Mouse (Mus musculus) MN1 (cell line): ENCODE measurements around the gene Pnpla7.
A peak's percentile ranks its signal among the peaks of the same experiment; 100 is the strongest.
"Not testable (repeated sequence)": the region's sequence is repeated elsewhere in the genome, so short reads cannot be mapped to it uniquely, and the experiment has no call there.

Experiments used
- DNase-seq: peaks from one replicate; pipeline ENCODE4 v3.0.0-alpha.2; 2016; ENCODE audit warnings: low spot score

The Pnpla7 gene

DNA sequence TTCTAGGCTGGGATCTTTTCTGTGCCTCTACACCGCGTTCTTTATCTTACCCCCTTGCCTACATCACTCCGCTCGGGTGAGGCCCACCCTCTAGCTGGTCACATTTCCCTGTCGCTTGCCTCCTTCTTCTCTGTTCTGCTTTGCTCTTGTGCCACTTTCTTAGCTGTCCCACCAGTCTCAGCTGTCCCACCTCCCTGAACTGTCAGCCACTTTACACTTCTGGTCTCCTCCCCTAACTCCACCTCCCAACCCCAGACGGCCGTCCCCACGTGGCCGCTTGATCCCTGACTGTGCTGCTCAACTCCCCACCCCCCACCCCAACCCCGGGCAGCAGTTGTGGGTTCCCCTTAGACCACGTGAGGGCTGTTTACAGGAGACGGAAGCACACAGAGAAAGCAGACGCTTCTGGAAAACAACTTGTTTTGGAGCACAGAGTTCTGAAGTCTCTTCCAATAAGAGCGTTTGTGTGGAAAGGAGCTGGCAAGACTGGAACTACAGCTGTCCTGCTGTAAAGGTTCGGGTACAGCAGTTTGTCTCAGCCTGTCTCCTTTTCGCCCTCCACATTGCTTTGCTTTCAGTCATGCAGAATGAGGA is at the start of gene Pnpla7:
TSS of gene Pnpla7 (plus strand) at position 330 of the 594 bp plus-strand sequence.
- DNase-seq = peak; percentile 67

DNA sequence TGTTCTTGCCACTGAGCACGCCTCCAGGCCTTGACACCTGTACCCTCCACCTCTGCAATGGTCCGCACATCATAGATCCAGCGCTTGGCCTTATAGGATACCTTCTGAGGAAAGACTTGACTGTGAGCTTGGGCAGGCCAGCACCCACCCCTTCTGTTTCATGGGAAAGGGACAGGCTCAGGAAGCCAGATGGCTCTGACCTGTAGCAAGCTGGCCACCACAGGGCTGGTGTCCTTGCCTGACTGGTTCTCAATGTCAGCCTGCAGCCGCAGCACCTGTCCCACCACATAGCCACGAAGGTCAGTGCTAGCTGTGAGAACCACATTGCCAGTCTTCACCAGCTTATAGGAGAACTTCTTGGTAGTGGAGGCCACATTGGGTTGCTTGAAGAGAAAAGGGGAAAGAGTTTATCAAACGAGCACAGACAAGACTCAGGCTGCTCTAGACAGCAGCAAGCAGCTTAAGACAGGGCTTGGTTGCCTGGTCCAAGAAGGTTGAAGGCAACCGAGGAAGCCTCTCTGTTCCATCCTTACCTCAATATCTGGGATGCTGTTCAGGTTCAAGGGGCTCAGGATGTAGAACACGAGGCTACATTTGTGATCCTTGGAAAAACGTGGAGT is 49.4 kb upstream of the Pnpla7 start:
- DNase-seq = no peak

DNA sequence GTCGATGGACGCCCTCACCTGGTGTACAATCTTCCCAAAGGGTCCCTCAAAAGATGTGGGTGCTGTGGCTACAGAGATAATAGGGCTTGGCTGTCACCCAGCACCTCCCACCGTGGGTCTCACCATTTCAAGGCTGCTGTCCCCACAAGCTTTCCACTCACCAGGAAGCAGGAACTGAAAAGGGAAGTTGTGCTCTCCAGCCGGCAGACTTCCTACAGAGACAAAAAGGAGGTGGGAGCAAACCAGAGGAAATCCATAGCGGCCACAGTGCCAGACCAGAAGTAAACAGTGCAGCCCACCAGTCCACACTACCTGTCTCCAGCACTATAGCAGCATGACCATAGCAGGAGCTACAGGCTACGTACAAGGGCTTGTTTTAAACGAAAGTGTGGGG is 48.9 kb upstream of the Pnpla7 start:
- DNase-seq = no peak

DNA sequence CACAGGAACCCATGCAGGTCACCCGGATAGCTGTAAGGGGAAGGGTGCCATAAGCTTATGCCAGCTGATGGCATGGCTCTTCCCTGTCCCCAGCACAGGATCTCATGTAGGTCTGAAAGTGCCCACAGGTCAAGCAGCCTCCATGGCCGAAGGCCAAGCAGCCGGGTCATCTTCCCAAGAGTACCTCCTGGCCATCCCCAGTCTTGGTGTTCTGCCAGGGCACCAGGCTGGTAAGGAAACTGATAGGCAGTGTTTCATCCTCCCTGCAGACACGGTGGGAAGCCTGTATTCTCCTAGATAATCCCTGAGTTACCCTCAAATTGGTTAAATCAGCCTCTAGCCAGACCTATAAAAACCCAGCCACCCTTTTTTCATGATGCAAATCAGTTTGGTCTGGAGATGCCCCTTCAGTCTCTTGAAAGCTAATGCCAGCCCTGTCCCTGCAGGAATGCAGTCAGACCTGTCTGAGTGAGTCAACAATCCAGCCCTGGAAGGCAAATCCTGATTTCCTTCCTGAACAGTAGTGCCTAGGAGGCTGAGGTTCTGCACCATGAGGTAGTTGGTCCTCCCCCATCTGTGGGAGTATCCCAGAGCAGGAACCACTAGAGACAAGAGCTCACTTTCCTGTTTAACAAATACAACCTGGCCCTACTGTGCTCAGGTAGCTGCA is 47.9 kb upstream of the Pnpla7 start:
- DNase-seq = peak; percentile 63

DNA sequence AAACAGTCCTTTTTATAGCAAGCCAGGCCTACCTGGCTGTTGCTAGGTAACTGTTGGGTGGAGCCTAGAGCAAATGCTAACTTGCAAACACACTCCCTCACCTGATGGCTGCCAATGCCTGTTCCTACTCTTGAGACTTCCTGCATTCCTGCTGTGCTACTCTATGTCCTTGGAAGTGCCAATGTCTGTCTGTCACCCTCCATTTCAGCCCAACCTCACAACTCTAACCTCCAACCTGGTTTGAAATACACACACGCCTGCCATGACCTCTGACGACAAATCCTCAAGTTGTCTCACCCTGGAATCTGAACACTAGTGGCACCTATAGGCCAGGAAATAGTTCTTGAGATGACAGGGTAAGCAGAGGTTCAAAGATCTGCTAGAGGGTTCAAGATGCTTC is 46.7 kb upstream of the Pnpla7 start:
- DNase-seq = no peak

DNA sequence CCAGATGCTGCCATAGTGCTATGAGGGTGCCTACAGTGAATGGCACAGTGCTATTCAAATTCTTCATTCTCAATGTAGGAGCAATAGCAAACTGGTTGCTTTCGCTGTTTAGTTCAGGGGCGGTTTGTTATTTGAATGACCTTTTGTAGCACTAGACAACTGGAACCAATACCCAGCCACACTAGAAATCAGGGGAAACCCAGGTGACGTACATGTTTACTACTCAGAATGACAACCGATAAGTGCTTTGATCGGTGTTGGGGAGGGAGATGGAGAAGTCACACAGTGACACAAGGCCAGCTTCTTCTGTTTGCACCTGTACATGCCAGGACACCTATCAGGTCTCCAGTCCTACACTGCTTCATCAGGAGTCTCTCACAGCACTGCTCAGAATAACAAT is 46.2 kb upstream of the Pnpla7 start:
- DNase-seq = no peak

DNA sequence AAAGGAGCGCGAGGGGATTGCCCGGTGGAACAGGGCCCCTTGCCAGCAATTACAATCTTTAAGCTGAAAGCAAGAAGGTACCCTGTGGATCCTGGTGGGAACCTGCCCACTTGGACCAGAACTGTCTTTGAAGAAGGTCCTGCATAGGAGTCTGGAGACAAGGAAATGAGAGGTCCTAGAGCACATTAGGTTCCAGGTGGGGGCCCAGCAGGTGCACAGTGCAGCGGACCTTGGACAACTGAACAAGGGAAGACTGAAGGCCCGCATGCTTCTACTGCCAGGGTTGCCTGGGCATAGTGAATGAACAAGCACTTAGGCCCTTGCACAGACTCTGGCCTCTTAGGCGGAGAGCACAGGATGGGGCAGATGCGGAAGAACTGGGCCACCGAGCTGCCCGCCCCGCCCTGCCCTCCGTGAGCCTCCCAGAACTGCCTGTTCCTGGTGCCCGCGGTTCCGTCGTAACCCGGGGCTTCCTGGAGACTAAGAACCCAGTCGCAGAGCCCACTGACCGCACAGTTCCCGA is 41.3 kb upstream of the Pnpla7 start:
- DNase-seq = peak; percentile 32

DNA sequence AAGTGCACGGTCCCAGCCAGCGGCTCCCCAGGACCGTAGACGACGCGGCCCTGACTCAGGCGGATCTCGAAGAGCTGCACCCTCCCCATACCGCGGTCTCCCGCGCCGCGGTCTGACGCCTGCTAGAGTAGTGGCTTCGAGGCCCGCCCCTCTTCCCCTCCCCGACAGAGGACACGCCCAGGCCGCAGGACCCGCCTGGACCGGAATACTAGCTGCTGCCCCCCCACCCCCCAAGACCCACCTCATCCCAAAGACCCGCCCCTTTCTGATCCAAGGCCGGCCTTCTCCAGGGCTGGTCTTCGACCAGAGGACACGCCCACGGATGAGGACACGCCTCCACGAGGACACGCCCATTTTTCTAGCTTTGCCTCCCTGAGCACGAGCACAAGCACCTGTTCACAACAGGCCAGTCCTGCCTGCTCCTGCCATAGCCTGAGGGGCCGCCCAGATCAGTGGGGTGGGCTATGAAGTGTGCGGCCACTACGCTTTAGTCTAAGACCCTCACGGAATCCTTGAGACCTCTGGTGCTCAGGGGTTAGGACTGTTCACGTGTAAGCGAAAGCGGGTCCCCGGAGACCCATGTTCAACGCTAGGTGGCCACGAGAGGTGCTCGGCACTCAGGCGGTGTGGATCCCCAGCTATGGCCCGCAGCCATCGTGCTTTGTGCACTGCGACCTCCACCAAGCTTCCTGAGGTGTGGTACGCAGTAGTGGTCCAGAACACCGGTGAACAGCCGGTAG is 40.6 kb upstream of the Pnpla7 start, which contains the start of gene Arrdc1:
TSS of gene Arrdc1 (minus strand) at position 196 of the 740 bp plus-strand sequence.
- peak; percentile 73 for DNase-seq

DNA sequence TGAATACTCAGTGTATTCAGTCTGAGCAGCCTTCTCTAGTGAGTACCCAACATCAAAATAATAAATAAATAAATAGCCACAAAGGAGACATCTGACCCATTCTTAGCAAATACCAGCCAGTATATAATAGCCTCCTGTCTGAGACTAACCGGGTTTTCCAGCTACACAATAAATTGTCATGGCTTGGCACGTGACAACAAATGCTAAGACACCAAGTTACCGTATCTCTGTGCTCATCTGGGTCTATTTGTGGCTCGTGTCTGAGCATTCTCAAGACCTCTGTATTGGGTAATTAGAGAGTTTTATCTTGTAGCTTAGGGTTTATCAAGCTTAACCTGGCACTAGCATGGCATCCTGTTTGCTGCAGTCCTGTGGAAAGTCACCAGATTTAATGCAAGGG is 33.7 kb upstream of the Pnpla7 start:
- DNase-seq = no peak

DNA sequence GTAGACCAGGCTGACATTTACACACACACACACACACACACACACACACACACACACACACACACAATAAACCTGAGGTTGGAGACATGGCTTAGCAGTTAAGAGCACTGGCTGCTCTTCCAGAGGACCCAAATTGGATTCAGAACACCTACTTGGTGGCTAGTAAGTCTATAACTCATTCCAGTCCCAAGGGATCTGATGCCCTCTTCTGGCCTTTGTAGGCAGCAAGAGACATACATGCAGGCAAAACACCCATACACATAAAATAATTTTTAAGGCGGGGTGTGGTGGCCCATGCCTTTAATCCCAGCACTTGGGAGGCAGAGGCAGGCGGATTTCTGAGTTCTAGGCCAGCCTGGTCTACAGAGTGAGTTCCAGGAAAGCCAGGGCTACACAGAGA is 31.5 kb upstream of the Pnpla7 start:
- DNase-seq = peak; percentile 53

DNA sequence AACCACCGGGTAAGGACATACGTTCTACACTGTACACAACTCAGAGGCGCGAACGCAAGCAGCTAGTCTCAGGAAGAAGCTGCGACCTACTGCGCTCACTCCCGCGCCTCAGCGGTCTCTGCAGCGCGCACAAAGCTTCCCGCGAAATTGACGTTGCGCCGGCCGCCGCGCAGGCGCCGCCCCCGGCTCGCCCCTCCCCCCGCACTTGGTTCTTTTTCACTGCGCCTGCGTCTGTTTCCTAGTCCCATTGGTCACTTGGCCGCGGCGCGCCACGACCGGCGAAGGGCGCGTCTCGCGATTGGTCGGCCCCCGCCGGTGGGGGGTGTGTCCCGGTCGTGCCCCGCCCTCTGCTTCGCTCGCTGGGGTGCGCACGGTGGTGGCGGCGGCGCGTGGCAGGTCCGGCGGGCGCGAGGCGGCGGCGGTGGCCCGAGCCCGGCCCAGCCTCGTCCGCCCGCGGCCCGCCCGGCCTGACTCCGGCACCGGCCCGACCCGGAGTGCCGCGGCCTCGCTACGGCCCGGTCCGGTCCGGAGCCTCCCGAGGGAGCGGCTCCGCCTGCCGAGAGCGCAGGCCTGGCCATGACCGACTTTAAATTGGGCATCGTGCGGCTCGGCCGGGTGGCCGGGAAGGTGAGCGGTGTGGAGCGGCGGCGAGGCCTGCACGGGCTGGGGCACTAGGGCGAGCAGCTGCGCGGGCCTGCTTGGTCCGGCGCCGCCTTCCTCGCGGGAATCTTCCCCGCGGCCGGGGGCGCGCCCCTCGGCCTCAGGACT is 26.2 kb upstream of the Pnpla7 start, which contains the start of gene Zmynd19:
TSS of gene Zmynd19 (plus strand) at position 372 of the 768 bp plus-strand sequence.
- DNase-seq = peak; percentile 96

DNA sequence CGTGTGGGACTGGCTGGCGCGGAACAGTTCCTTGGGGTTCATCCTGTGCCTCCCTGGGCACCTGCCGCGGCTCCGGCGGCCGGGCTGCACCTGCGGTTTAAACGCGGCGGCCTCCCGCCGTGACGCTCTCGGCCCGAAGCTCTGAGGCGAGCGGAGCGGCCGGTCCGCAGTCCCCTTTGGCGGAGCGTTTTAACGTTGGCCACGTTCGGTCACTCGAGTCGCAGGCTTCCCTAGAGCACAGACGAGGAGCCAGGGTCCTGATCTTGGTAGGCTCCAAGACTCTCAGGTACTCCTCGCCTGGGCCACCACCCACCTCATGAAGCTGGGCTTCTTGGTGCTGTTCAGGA is 25.7 kb upstream of the Pnpla7 start:
- DNase-seq = peak; percentile 29

DNA sequence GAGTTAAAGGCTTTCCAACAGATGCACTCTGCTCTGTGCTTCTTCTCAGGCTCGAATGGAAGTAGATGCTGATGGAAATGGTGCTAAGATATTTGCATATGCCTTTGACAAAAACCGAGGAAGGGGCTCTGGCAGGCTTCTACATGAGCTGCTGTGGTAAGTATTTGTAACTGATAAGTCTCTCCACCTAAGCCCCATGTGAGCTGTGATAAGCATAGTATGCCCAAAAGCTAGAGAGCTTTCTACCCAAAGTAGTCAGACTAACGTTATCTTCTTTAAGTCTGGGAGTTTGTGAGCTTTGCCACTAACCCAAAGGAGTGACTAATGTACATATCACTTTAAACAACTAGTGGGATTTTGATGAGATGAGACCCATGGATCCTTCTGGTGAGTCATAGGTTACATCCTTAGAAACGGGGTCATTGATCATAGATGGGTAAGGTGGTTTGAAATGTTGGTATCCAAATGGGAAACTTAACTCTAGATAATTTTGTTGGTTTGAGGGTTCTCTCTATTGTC is 23.2 kb upstream of the Pnpla7 start:
- no peak for DNase-seq

DNA sequence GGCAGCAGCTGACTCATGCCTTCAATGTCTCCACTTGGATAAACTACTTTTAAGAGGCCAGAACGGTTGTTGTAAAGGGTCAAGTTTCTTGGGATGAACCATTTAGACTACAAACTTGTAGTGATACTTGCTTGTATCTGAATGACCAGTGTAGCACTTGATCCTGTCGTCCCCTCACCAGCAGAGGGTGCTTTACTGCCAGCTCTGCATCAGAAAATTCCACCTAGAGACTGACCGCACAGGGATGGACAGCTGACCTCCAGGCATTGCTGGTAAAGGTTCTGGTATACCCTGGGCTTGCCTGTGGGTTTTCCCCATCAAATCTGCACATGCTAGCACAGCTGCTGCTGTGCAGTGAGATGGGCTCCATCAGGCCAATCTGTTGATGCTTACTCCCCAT is 14.9 kb upstream of the Pnpla7 start:
- DNase-seq = peak; percentile 61

DNA sequence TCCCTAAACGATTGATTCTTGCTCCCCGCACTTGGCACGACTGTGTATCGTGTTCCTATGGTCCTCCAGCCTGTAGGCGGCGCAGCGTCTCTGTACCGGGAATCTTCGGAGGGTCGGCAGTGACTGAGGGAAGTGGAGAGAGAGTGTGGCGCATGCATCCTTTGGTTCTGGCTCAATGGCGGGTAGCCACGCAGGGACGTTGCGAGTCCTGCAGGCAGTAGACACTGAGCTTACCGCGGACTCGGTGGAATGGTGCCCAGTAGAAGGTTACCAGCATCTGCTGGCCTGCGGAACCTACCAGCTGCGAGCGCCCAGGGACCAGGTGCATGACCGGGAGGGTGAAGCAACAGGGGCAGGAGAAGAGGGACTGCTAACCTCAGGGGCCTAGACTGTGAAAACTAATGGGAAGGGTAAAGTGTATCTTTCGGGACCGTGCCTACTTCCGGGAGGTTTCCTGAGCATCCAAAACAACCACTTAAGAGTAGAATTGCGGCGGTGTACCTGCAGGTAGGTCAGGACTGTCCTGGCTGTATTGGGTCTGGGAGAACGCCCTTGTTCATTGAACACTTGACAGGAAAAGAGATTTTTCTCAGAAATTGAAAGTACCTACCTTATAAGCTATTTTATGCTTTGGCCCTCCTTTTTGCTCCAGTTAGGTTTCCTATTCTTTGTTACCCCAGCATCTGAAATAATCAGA is 13.4 kb upstream of the Pnpla7 start, which contains the start of gene Dph7:
TSS of gene Dph7 (plus strand) at position 97 of the 697 bp plus-strand sequence.
- peak; percentile 84 for DNase-seq

DNA sequence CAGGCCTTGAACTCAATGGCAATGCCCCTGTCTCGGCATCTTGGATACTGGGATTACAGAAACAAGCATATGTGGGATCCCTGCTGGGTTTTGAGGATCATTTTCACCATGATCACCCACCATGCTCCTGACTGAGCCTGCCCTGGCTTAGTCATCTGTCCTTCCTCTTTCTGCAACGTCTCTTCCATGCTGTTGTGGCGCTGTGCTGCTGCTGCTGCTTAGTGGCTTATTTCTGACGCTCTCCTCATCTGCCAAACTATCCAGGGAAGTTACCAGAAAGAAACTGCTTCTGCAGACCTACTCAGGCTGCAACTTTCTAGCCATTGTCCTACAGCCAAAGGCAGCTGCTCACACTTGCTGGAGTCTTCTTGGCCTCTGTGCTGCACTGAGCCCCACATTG is 5.4 kb upstream of the Pnpla7 start:
- no peak for DNase-seq

DNA sequence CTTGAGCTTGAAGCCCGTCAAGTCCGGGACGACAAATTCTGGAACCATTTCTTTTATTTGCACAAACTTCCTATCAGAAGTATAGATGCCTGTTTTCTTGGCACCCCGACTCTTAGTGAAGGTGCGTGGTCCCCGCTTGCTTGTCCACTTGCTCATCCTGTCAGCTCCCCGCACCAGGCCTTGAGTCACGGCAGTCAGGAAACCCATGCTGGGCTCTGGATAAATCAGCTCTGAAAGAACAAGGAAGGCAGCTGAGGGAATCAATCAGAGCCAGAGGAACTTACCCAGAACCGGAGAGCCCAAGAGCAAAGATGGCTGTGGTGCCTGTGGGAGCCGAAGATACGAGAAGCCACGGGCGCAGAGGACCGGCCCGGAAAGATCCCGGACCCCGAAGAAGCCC is 1.4 kb upstream of the Pnpla7 start:
- not testable (repeated sequence) for DNase-seq

DNA sequence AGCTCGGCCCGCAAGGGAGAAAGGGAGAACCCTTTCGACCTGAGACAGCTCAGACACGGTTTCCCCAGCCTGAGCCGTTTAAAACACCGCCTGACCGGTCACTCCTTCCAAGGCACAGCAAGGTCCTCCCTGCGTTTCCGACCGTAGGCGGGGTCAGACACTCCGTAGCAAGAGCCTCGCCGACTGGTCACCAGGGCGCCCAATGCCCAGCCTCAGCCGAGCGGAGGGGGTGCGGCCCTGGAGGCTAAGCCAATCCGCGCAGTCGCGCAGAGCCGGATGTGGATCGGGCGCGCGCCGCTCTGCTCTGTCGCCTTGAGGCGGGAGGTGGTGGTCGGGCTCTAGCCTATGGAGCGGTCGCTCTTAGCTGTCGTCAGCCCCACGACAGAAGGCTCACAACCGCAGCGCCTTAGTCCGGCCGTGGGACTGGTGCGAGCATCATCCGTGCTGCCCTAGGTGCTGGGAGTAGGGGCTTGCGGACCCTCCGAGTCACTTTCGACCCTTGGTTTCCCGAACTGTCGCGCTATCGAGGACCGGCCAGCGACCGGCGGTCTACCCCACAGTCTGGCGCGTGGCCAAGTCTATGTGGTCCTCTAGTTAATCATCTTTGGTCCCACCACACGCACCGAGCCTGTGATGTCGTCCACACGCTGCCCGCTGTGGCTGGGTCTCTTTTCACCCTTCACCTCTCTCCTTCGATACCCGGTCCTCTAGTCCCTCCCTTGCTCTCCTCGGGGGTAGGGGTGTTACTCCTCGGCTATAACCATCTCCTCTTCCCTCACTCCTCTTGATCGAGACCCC is 728 bp upstream of the Pnpla7 start, which contains the start of gene Mrpl41:
TSS of gene Mrpl41 (minus strand) at position 193 of the 798 bp plus-strand sequence.
- DNase-seq = peak; percentile 97

DNA sequence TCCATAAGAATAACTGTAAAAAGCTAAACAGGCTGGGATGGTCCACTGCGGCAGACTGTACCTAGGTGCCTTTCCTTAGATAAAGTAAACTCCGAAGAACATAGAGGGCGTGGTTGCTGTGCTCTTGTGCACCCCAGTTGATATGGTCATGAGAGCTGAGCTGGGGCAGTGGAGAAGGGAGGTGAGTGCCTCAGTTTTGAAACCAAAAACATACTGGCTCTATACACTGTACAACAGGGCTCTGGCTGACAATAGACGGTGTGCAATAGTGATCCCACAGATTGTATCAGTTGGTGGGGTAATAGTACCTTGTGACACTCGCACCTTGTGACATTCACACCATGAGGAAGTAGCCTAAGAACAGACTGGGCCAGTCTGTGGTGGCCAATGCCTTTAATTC is 1.1 kb downstream of the Pnpla7 start:
- DNase-seq = no peak

DNA sequence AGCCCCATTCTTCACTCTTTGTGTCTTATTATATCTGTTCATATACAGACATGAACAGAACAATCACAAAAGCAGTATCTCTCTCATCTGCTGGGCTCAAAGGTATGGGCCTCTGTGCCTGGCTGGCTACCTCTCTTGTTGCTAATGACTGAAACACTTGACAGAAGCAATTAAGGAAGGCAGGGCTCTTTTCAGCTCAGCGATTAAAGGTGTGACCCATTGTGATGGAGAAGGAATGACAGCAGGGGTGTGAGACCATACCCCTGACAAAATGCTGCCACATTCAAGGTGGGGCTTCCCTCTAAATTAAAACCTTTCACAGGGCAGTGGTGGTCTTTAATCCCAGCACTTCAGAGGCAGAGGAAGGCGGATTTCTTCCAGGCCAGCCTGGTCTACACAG is 11.9 kb downstream of the Pnpla7 start:
- DNase-seq = no peak
